Mouse (Mus musculus) liver, embryonic 11.5 days (tissue): ENCODE data around the gene Prss32. TPM values are rescaled to one million over a fixed set of nuclear protein-coding genes. Genes with fewer than 3 reads are reported as not detected.

Experiments
- ATAC-seq: fragments of 200-750 bp; cut with Nextera tagmentation; replicated peaks from 2 replicates; pipeline ENCODE4 v1.8.0; 2017; ENCODE audit warnings: moderate number of reproducible peaks, mild to moderate bottlenecking, moderate TSS enrichment, moderate library complexity; ENCODE audit not compliant: low FRiP score
- DNase-seq: peaks from one replicate; pipeline ENCODE4 v3.0.0-alpha.2; 2017; ENCODE audit warnings: low spot score
- H3K27ac ChIP-seq: fragments of 300-500 bp; sonication (generic); 2 replicates; pipeline ENCODE4 v1.5.1; 2014; ENCODE audit warnings: mild to moderate bottlenecking, low read depth, low read length, control low read depth
- H3K27me3 ChIP-seq: fragments of 300-500 bp; sonication (generic); replicated peaks from 2 replicates; pipeline ENCODE4 v1.6.1; 2014; ENCODE audit warnings: low read length, mixed read lengths; ENCODE audit not compliant: control insufficient read depth, insufficient read depth
- H3K36me3 ChIP-seq: fragments of 300-500 bp; sonication (generic); 2 replicates; pipeline ENCODE4 v1.6.1; 2014; ENCODE audit warnings: mild to moderate bottlenecking, low read length, moderate library complexity, mixed read lengths; ENCODE audit not compliant: control insufficient read depth, insufficient read depth
- H3K4me1 ChIP-seq: fragments of 300-500 bp; sonication (generic); replicated peaks from 2 replicates; pipeline ENCODE4 v1.6.1; 2014; ENCODE audit warnings: low read length, mixed read lengths; ENCODE audit not compliant: control insufficient read depth, insufficient read depth
- H3K4me2 ChIP-seq: fragments of 300-500 bp; sonication (generic); 2 replicates; pipeline ENCODE4 v1.6.1; 2014; ENCODE audit warnings: mild to moderate bottlenecking, control low read depth, moderate library complexity
- H3K4me3 ChIP-seq: fragments of 300-500 bp; sonication (generic); 2 replicates; pipeline ENCODE4 v1.5.1; 2014; ENCODE audit warnings: low read depth, low read length, control low read depth
- H3K9ac ChIP-seq: fragments of 300-500 bp; sonication (generic); 2 replicates; pipeline ENCODE4 v1.6.1; 2014; ENCODE audit warnings: low read depth, low read length, control low read depth
- H3K9me3 ChIP-seq: fragments of 300-500 bp; sonication (generic); 2 replicates; pipeline ENCODE4 v1.6.1; 2016; ENCODE audit warnings: low read length, inconsistent platforms, mixed read lengths; ENCODE audit not compliant: control insufficient read depth
- WGBS: fragments of 180-500 bp; shearing (Covaris S2); extraction: QIAGEN DNeasy Blood & Tissue Kit; methylation state at CpG from one replicate; pipeline ENCODE4 v1.1.7; 2014; 5-methylcytosine and 5-hydroxymethylcytosine counted together
- polyA plus RNA-seq: library from polyadenylated mRNA; unstranded; fragments of >200 nt; fragmentation: Nextera tagmentation; extraction: Ambion mirVana; gene quantifications from 2 replicates; pipeline ENCODE4 v1.2.1, GENCODE M21; 2014

The Prss32 gene
- polyA plus RNA-seq, 1 experiment from 2014 or later, result not detected

GRCm38 (mm10) chr17:23853292-23853691, 9.6 kb downstream of the Prss32 start:
- H3K9ac ChIP-seq, result no peak overlapping the region
- no peak overlapping the region for H3K4me2 ChIP-seq
- ATAC-seq (peak; percentile 56; the same call in 1 of the 2 replicates), DNase-seq (peak; percentile 40)
- H3K9me3 ChIP-seq, result no peaks in the 10 kb centered on the region
- H3K27me3 ChIP-seq, result no peaks in the 10 kb centered on the region
- no peaks in the 10 kb centered on the region for H3K36me3 ChIP-seq
- no peaks in the 10 kb centered on the region for H3K4me1 ChIP-seq
- 37% methylated on average over 5 of the region's 5 CpGs for WGBS
- no peak overlapping the region for H3K27ac ChIP-seq
- H3K4me3 ChIP-seq, result no peak overlapping the region

GRCm38 (mm10) chr17:23854229-23854765, 10.6 kb downstream of the Prss32 start:
- Histone ChIP-seq H3K36me3 (no peaks in the 10 kb centered on the region), H3K27ac (no peak overlapping the region), H3K9ac (no peak overlapping the region), H3K4me2 (no peak overlapping the region), H3K4me3 (no peak overlapping the region), H3K4me1 (no peaks in the 10 kb centered on the region), H3K9me3 (no peaks in the 10 kb centered on the region), H3K27me3 (no peaks in the 10 kb centered on the region)
- 78% methylated on average over 10 of the region's 10 CpGs for WGBS
- DNase-seq (no peak), ATAC-seq (no peak)

GRCm38 (mm10) chr17:23857193-23857592, 13.5 kb downstream of the Prss32 start:
- H3K9ac ChIP-seq, result no peak overlapping the region
- H3K4me2 ChIP-seq, result no peak overlapping the region
- H3K9me3 ChIP-seq, result no peaks in the 10 kb centered on the region
- no peaks in the 10 kb centered on the region for H3K36me3 ChIP-seq
- no peak for DNase-seq
- no peak for ATAC-seq
- no peak overlapping the region for H3K4me3 ChIP-seq
- H3K27me3 ChIP-seq, result no peaks in the 10 kb centered on the region; the same call in 1 of the 2 replicates
- no peaks in the 10 kb centered on the region for H3K4me1 ChIP-seq
- WGBS, result 82% methylated on average over 6 of the region's 6 CpGs
- H3K27ac ChIP-seq, result no peak overlapping the region

DNA sequence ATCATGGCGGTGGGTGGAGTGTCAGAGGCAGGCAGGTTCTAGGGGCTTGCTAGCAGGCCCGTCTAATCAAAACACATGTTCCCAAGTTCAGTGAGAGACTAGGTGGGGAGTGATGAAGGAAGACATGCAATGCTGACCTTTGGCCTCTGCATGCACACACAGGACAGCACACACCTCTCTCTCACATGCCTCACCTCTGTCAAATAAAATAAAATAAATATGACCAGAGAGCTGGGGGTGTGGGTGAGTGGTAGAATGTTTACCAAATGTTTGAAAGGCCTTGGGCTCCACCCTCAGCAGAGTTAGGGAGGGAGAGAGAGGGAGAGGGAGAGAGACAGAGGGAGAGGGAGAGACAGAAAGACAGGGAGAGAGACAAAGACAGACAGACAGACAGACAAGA, 14.3 kb downstream of the Prss32 start:
- WGBS, result 70% methylated on average over 2 of the region's 2 CpGs
- H3K4me1 ChIP-seq, result no peaks in the 10 kb centered on the region

GRCm38 (mm10) chr17:23862926-23863325, 19.3 kb downstream of the Prss32 start:
- ATAC-seq (no peak), DNase-seq (no peak)
- no peak overlapping the region for H3K27ac ChIP-seq
- no peaks in the 10 kb centered on the region for H3K36me3 ChIP-seq
- H3K4me1 ChIP-seq, result no peaks in the 10 kb centered on the region
- no peak overlapping the region for H3K4me2 ChIP-seq
- no peak overlapping the region for H3K4me3 ChIP-seq
- no peak overlapping the region for H3K9ac ChIP-seq
- WGBS, result 65% methylated on average over 4 of the region's 4 CpGs
- no peaks in the 10 kb centered on the region for H3K9me3 ChIP-seq
- no peaks in the 10 kb centered on the region; the same call in 1 of the 2 replicates for H3K27me3 ChIP-seq

More for the DNA sequence above, 14.3 kb downstream of the Prss32 start:
- Histone ChIP-seq H3K9me3 (no peaks in the 10 kb centered on the region), H3K36me3 (no peaks in the 10 kb centered on the region), H3K4me2 (no peak overlapping the region), H3K27ac (no peak overlapping the region), H3K27me3 (no peaks in the 10 kb centered on the region; the same call in 1 of the 2 replicates), H3K9ac (no peak overlapping the region), H3K4me3 (no peak overlapping the region)
- no peak for DNase-seq
- no peak for ATAC-seq

- Histone ChIP-seq H3K4me2 (no peak within 1 kb of the TSS), H3K36me3 (no peaks in the 10 kb centered on the region), H3K27me3 (no peaks in the 10 kb centered on the region), H3K9me3 (no peaks in the 10 kb centered on the region), H3K27ac (no peak within 1 kb of the TSS), H3K4me1 (no peaks in the 10 kb centered on the region), H3K9ac (no peak within 1 kb of the TSS), H3K4me3 (no peak within 1 kb of the TSS)
- ATAC-seq, result no peak
- DNase-seq, result no peak
- 80% methylated on average over 15 of the region's 15 CpGs for WGBS
Measured at GRCm38 (mm10) chr17:23867756-23868155, 24.1 kb downstream of the Prss32 start, which contains the start of gene Prss21. Prss21 (plus strand) TSS chr17:23868056.

DNA sequence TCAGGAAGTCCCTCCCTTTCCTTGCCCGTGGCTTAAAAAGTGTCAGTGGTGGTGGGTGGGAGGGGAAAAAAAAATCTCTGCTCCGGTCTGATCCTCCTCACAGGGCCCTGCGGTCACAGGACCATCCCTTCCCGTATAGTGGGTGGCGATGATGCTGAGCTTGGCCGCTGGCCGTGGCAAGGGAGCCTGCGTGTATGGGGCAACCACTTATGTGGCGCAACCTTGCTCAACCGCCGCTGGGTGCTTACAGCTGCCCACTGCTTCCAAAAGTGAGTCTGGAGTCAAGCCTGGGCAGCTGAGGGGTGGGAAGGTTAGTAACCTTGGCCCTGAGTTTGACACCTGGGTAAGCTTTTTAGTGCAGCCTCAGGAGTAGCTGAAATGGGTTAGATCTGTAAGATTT, 24.9 kb downstream of the Prss32 start:
- H3K9me3 ChIP-seq, result no peaks in the 10 kb centered on the region

GRCm38 (mm10) chr17:23873884-23874856, 30.5 kb downstream of the Prss32 start:
- DNase-seq, result no peak
- no peak overlapping the region for H3K4me3 ChIP-seq
- 43% methylated on average over 8 of the region's 8 CpGs for WGBS

More for the DNA sequence above, 24.9 kb downstream of the Prss32 start:
- no peak overlapping the region for H3K9ac ChIP-seq
- no peak for DNase-seq
- no peak for ATAC-seq
- no peaks in the 10 kb centered on the region for H3K36me3 ChIP-seq
- 78% methylated on average over 11 of the region's 11 CpGs for WGBS
- H3K27me3 ChIP-seq, result no peaks in the 10 kb centered on the region
- no peak overlapping the region for H3K4me3 ChIP-seq
- no peak overlapping the region for H3K27ac ChIP-seq
- H3K4me2 ChIP-seq, result no peak overlapping the region
- no peaks in the 10 kb centered on the region for H3K4me1 ChIP-seq

More at GRCm38 (mm10) chr17:23873884-23874856, 30.5 kb downstream of the Prss32 start:
- Histone ChIP-seq H3K4me2 (no peak overlapping the region), H3K9ac (no peak overlapping the region), H3K4me1 (no peaks in the 10 kb centered on the region), H3K27me3 (no peaks in the 10 kb centered on the region), H3K9me3 (no peaks in the 10 kb centered on the region), H3K36me3 (no peaks in the 10 kb centered on the region), H3K27ac (no peak overlapping the region)
- no peak for ATAC-seq
